Mouse (Mus musculus): ENCODE measurements around the gene Lpcat3. TPM values are rescaled to one million over a fixed set of nuclear protein-coding genes. Genes with fewer than 3 reads are reported as not detected.
"Not testable (repeated sequence)": the region's sequence is repeated elsewhere in the genome, so short reads cannot be mapped to it uniquely, and the experiment has no call there.

The Lpcat3 gene
- polyA plus RNA-seq (2012; rRNA removed): 282 and 286 TPM in 2 replicates

GRCm38 (mm10) chr6:124662477-124663423 lies at the start of gene Lpcat3:
Gene Lpcat3 (plus strand): TSS chr6:124663027.
- peak within 1 kb of the TSS; percentile 91 for H3K27ac ChIP-seq (ENCODE audit: control insufficient read depth, insufficient read depth, low read depth, low read length)
- no peaks in the 10 kb centered on the region; the same call in 1 of the 2 replicates for H3K36me3 ChIP-seq (ENCODE audit: control insufficient read depth, insufficient read depth, low read length)
- no peaks in the 10 kb centered on the region for H3K27me3 ChIP-seq (ENCODE audit: control insufficient read depth, insufficient read depth, low read length)
- H3K4me3 ChIP-seq (ENCODE audit: control insufficient read depth, low read depth, low read length): peak within 1 kb of the TSS; percentile 98
- 0 out of 2 replicates have a peak, but pooled peaks cover 2% of the 10 kb centered on the region for H3K4me1 ChIP-seq (ENCODE audit: control insufficient read depth, insufficient read depth, low read length)
- TF ChIP-seq CTCF (IDR thresholded peaks at IDR 0.05; ENCODE audit: control insufficient read depth, insufficient read depth, insufficient replicate concordance, low read depth, low read length) (peak; percentile 60), POLR2A (IDR thresholded peaks at IDR 0.05; ENCODE audit: control insufficient read depth, low read depth, low read length) (no peak)

GRCm38 (mm10) chr6:124625612-124626011 lies 37.2 kb upstream of the Lpcat3 start:
- H3K36me3 ChIP-seq (ENCODE audit: control insufficient read depth, insufficient read depth, low read length): no peaks in the 10 kb centered on the region
- no peak overlapping the region for H3K4me3 ChIP-seq (ENCODE audit: control insufficient read depth, low read depth, low read length)
- H3K27me3 ChIP-seq (ENCODE audit: control insufficient read depth, insufficient read depth, low read length): no peaks in the 10 kb centered on the region
- H3K27ac ChIP-seq (ENCODE audit: control insufficient read depth, insufficient read depth, low read depth, low read length): no peak overlapping the region
- TF ChIP-seq CTCF (IDR thresholded peaks at IDR 0.05; ENCODE audit: control insufficient read depth, insufficient read depth, insufficient replicate concordance, low read depth, low read length) (no peak), POLR2A (IDR thresholded peaks at IDR 0.05; ENCODE audit: control insufficient read depth, low read depth, low read length) (no peak)
- H3K4me1 ChIP-seq (ENCODE audit: control insufficient read depth, insufficient read depth, low read length): no peaks in the 10 kb centered on the region

DNA sequence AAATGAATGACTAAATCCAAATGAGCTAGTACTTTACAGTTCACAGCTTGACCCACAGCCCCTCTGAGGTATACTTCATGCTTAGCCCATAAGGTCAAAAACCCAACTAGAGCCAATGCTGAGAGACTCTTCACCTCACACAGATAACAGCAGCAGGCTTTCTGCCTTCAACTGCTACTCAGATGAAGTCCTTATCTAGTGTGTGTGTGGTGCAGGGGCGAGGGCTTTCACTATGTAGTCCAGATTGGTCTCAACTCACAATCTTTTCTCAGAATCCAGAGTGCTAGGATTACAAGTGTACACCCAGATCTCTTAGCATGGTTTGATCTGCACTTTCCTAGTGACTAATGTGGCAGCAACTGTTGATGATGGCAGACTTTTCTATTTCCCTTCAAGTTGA lies 36.6 kb upstream of the Lpcat3 start:
- not testable (repeated sequence) for H3K27ac ChIP-seq (ENCODE audit: control insufficient read depth, insufficient read depth, low read depth, low read length); H3K27me3 ChIP-seq (ENCODE audit: control insufficient read depth, insufficient read depth, low read length); H3K4me3 ChIP-seq (ENCODE audit: control insufficient read depth, low read depth, low read length); H3K4me1 ChIP-seq (ENCODE audit: control insufficient read depth, insufficient read depth, low read length); H3K36me3 ChIP-seq (ENCODE audit: control insufficient read depth, insufficient read depth, low read length)

- H3K27ac ChIP-seq (ENCODE audit: control insufficient read depth, insufficient read depth, low read depth, low read length): no peak overlapping the region
- H3K4me1 ChIP-seq (ENCODE audit: control insufficient read depth, insufficient read depth, low read length): no peaks in the 10 kb centered on the region
- H3K36me3 ChIP-seq (ENCODE audit: control insufficient read depth, insufficient read depth, low read length): no peaks in the 10 kb centered on the region
- TF ChIP-seq POLR2A (IDR thresholded peaks at IDR 0.05; ENCODE audit: control insufficient read depth, low read depth, low read length) (no peak), CTCF (IDR thresholded peaks at IDR 0.05; ENCODE audit: control insufficient read depth, insufficient read depth, insufficient replicate concordance, low read depth, low read length) (no peak)
- H3K27me3 ChIP-seq (ENCODE audit: control insufficient read depth, insufficient read depth, low read length): no peaks in the 10 kb centered on the region
- H3K4me3 ChIP-seq (ENCODE audit: control insufficient read depth, low read depth, low read length): no peak overlapping the region
These were observed 32.1 kb upstream of the Lpcat3 start for GRCm38 (mm10) chr6:124630763-124631162.

- H3K27ac ChIP-seq (ENCODE audit: control insufficient read depth, insufficient read depth, low read depth, low read length); H3K4me1 ChIP-seq (ENCODE audit: control insufficient read depth, insufficient read depth, low read length): not testable (repeated sequence)
These were observed 26.8 kb upstream of the Lpcat3 start, which contains the start of gene C1s2 for GRCm38 (mm10) chr6:124635985-124636384. Gene C1s2 (minus strand): TSS chr6:124636085.

GRCm38 (mm10) chr6:124636858-124637460 lies 25.9 kb upstream of the Lpcat3 start:
- H3K27me3 ChIP-seq (ENCODE audit: control insufficient read depth, insufficient read depth, low read length); H3K4me3 ChIP-seq (ENCODE audit: control insufficient read depth, low read depth, low read length); H3K4me1 ChIP-seq (ENCODE audit: control insufficient read depth, insufficient read depth, low read length); H3K36me3 ChIP-seq (ENCODE audit: control insufficient read depth, insufficient read depth, low read length); H3K27ac ChIP-seq (ENCODE audit: control insufficient read depth, insufficient read depth, low read depth, low read length): not testable (repeated sequence)

More at GRCm38 (mm10) chr6:124635985-124636384, 26.8 kb upstream of the Lpcat3 start, which contains the start of gene C1s2:
- not testable (repeated sequence) for H3K27me3 ChIP-seq (ENCODE audit: control insufficient read depth, insufficient read depth, low read length); H3K4me3 ChIP-seq (ENCODE audit: control insufficient read depth, low read depth, low read length); H3K36me3 ChIP-seq (ENCODE audit: control insufficient read depth, insufficient read depth, low read length)

- Histone ChIP-seq H3K4me3 (ENCODE audit: control insufficient read depth, low read depth, low read length) (no peak overlapping the region), H3K27me3 (ENCODE audit: control insufficient read depth, insufficient read depth, low read length) (no peaks in the 10 kb centered on the region), H3K36me3 (ENCODE audit: control insufficient read depth, insufficient read depth, low read length) (no peaks in the 10 kb centered on the region), H3K27ac (ENCODE audit: control insufficient read depth, insufficient read depth, low read depth, low read length) (no peak overlapping the region), H3K4me1 (ENCODE audit: control insufficient read depth, insufficient read depth, low read length) (no peaks in the 10 kb centered on the region)
- TF ChIP-seq CTCF (IDR thresholded peaks at IDR 0.05; ENCODE audit: control insufficient read depth, insufficient read depth, insufficient replicate concordance, low read depth, low read length): no peak
- TF ChIP-seq POLR2A (IDR thresholded peaks at IDR 0.05; ENCODE audit: control insufficient read depth, low read depth, low read length): no peak
These were observed 22.8 kb upstream of the Lpcat3 start for GRCm38 (mm10) chr6:124640041-124640440.
